Mouse (Mus musculus) E14TG2a.4 (cell line): ENCODE results near the gene Frmd6.

ENCODE experiments used
- H3K27me3 ChIP-seq: 2 replicates; pipeline ENCODE4 v1.6.1; 2014; ENCODE audit warnings: low read length, control low read depth; ENCODE audit not compliant: insufficient read depth
- H3K36me3 ChIP-seq: 2 replicates; pipeline ENCODE4 v1.6.1; 2014; ENCODE audit warnings: low read length, control low read depth; ENCODE audit not compliant: insufficient read depth
- H3K4me1 ChIP-seq: replicated peaks from 2 replicates; pipeline ENCODE4 v1.6.1; 2014; ENCODE audit warnings: low read depth, low read length, control low read depth
- H3K4me3 ChIP-seq: replicated peaks from 2 replicates; pipeline ENCODE4 v1.5.1; 2014; ENCODE audit warnings: mild to moderate bottlenecking, low read length
- H3K9me3 ChIP-seq: 2 replicates; pipeline ENCODE4 v1.6.1; 2014; ENCODE audit warnings: low read length, control low read depth
- CTCF ChIP-seq: conservative IDR thresholded peaks from 2 replicates; pipeline ENCODE4 v1.5.1; 2014; ENCODE audit warnings: low read length
- NANOG ChIP-seq: IDR thresholded peaks from 2 replicates; pipeline ENCODE4 v1.6.1; 2014; ENCODE audit warnings: borderline replicate concordance, low read length, mixed read lengths
- POU5F1 ChIP-seq: IDR thresholded peaks from 2 replicates; pipeline ENCODE4 v1.6.1; 2014; ENCODE audit warnings: low read length, borderline replicate concordance

Frmd6 gene

GRCm38 (mm10) chr12:70929781-70930180 is 104.5 kb downstream of the Frmd6 start:
- no peak overlapping the region for H3K4me3 ChIP-seq
- H3K9me3 ChIP-seq: peaks cover 81% of the 10 kb centered on the region
- no peak for TF ChIP-seq POU5F1
- TF ChIP-seq CTCF: no peak
- TF ChIP-seq NANOG: no peak
- H3K36me3 ChIP-seq: 0 out of 2 replicates have a peak, but pooled peaks cover 3% of the 10 kb centered on the region
- H3K27me3 ChIP-seq: no peaks in the 10 kb centered on the region
- no peaks in the 10 kb centered on the region for H3K4me1 ChIP-seq

GRCm38 (mm10) chr12:70937150-70937549 is 111.8 kb downstream of the Frmd6 start:
- Histone ChIP-seq H3K27me3 (no peaks in the 10 kb centered on the region), H3K4me3 (peak overlapping the region; percentile 96), H3K9me3 (peaks cover 48% of the 10 kb centered on the region), H3K36me3 (peaks cover 4% of the 10 kb centered on the region; the same call in 1 of the 2 replicates), H3K4me1 (peaks cover 8% of the 10 kb centered on the region)
- no peak for TF ChIP-seq NANOG

- Histone ChIP-seq H3K4me3 (peak within 1 kb of the TSS; percentile 96), H3K27me3 (no peaks in the 10 kb centered on the region), H3K36me3 (peaks cover 8% of the 10 kb centered on the region; the same call in 1 of the 2 replicates), H3K4me1 (peaks cover 8% of the 10 kb centered on the region), H3K9me3 (peaks cover 42% of the 10 kb centered on the region)
- TF ChIP-seq NANOG (no peak), POU5F1 (no peak), CTCF (no peak)
Measured at GRCm38 (mm10) chr12:70937571-70938384, 112.5 kb downstream of the Frmd6 start, which contains the start of gene Actr10. Gene Actr10 (plus strand): TSS chr12:70937857.

GRCm38 (mm10) chr12:70940806-70941205 is 115.5 kb downstream of the Frmd6 start:
- Histone ChIP-seq H3K36me3 (peaks cover 22% of the 10 kb centered on the region), H3K9me3 (peaks cover 14% of the 10 kb centered on the region), H3K4me1 (peaks cover 8% of the 10 kb centered on the region), H3K4me3 (no peak overlapping the region), H3K27me3 (no peaks in the 10 kb centered on the region)
- TF ChIP-seq POU5F1 (no peak), NANOG (no peak), CTCF (no peak)

GRCm38 (mm10) chr12:70944181-70944580 is 118.9 kb downstream of the Frmd6 start:
- no peaks in the 10 kb centered on the region for H3K4me1 ChIP-seq
- TF ChIP-seq NANOG (no peak), CTCF (no peak), POU5F1 (no peak)
- H3K36me3 ChIP-seq: peaks cover 27% of the 10 kb centered on the region
- H3K9me3 ChIP-seq: no peaks in the 10 kb centered on the region
- no peaks in the 10 kb centered on the region for H3K27me3 ChIP-seq
- no peak overlapping the region for H3K4me3 ChIP-seq

GRCm38 (mm10) chr12:70946585-70947256 is 121.4 kb downstream of the Frmd6 start:
- H3K36me3 ChIP-seq: peaks cover 30% of the 10 kb centered on the region
- H3K27me3 ChIP-seq: no peaks in the 10 kb centered on the region
- TF ChIP-seq CTCF (no peak), NANOG (no peak), POU5F1 (no peak)
- no peak overlapping the region for H3K4me3 ChIP-seq
- no peaks in the 10 kb centered on the region for H3K9me3 ChIP-seq
- no peaks in the 10 kb centered on the region for H3K4me1 ChIP-seq
